Mouse (Mus musculus): ENCODE measurements around the gene Hpf1.

Hpf1 gene

GRCm38 (mm10) chr8:60889843-60890519 lies at the start of gene Hpf1:
Gene Hpf1, plus strand, starts transcription at chr8:60890418.
- DNase-seq: peak; percentile 95 to 97

GRCm38 (mm10) chr8:60842388-60842787 lies 47.8 kb upstream of the Hpf1 start:
- no peak for DNase-seq

GRCm38 (mm10) chr8:60857559-60857958 lies 32.7 kb upstream of the Hpf1 start:
- no peak for DNase-seq

- no peak for DNase-seq
These were observed 32.1 kb upstream of the Hpf1 start for GRCm38 (mm10) chr8:60858091-60858490.

GRCm38 (mm10) chr8:60858911-60859476 lies 31.2 kb upstream of the Hpf1 start:
- no peak for DNase-seq

GRCm38 (mm10) chr8:60859605-60860004 lies 30.6 kb upstream of the Hpf1 start:
- DNase-seq: no peak

GRCm38 (mm10) chr8:60860749-60861148 lies 29.5 kb upstream of the Hpf1 start:
- no peak for DNase-seq

- DNase-seq: no peak
These were observed 28.4 kb upstream of the Hpf1 start for GRCm38 (mm10) chr8:60861783-60862182.

- DNase-seq: no peak
These were observed 25.3 kb upstream of the Hpf1 start for GRCm38 (mm10) chr8:60864875-60865274.

- DNase-seq: peak in 1 of 2 experiments; percentile 61
These were observed 24.6 kb upstream of the Hpf1 start for GRCm38 (mm10) chr8:60865504-60866114.

- DNase-seq: no peak
These were observed 22.6 kb upstream of the Hpf1 start for GRCm38 (mm10) chr8:60867468-60868115.

- DNase-seq: no peak
These were observed 21.8 kb upstream of the Hpf1 start for GRCm38 (mm10) chr8:60868236-60868965.

GRCm38 (mm10) chr8:60869761-60870160 lies 20.5 kb upstream of the Hpf1 start:
- no peak for DNase-seq

GRCm38 (mm10) chr8:60870231-60871193 lies 19.7 kb upstream of the Hpf1 start:
- no peak for DNase-seq

- no peak for DNase-seq
These were observed 11.6 kb upstream of the Hpf1 start for GRCm38 (mm10) chr8:60878617-60879016.

- no peak for DNase-seq
These were observed 6.6 kb upstream of the Hpf1 start for GRCm38 (mm10) chr8:60883419-60884137.

- no peak for DNase-seq
These were observed 3.5 kb upstream of the Hpf1 start for GRCm38 (mm10) chr8:60886736-60887135.

GRCm38 (mm10) chr8:60889131-60889842 lies 931 bp upstream of the Hpf1 start:
- DNase-seq: no peak

- DNase-seq: no peak
These were observed 279 bp downstream of the Hpf1 start for GRCm38 (mm10) chr8:60890520-60890874.

GRCm38 (mm10) chr8:60891757-60892156 lies 1.5 kb downstream of the Hpf1 start:
- DNase-seq: no peak

- no peak for DNase-seq
These were observed 5.7 kb downstream of the Hpf1 start for GRCm38 (mm10) chr8:60895878-60896277.
